Mouse (Mus musculus) heart, postnatal 0 days (tissue): Measurements from ENCODE around the gene Glmp.

Source experiments
- CTCF ChIP-seq: IDR thresholded peaks from 2 replicates; pipeline ENCODE4 v1.5.1; 2016; ENCODE audit warnings: antibody characterized with exemption, control low read depth, low read depth
- EP300 ChIP-seq: IDR thresholded peaks from 2 replicates; pipeline ENCODE4 v1.6.1; 2016; ENCODE audit warnings: antibody characterized with exemption, low read depth

DNA sequence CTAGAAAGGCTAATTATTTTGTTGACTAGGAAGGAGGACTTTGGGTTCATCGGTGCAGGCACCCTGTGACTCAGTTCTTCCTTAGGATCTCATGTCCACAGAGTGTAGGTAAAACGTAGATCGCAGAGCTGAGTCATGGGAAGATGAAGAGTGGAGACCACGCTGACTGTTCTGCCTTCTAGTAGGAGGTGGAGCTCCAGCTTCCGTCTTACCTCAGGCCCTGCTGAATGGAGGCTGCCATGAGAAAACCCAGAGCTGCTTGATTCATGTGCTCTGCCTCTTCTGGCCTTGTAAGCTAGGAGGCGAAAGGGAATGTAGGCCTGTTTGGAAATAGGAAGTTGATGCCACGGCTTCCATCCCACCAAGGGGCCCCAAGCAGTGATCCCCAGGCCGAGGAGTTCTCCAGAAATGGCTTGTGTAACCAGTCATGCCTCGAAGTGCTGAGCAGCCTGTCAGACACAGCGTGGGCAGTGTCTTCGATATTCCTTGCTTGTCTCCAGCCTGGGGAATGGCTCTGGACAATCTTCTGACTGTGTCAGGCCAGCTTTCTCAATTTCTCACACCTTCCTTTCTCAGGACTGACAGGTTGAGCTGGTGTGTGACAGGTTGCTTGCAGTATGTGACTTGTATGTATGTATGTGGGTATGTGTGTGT, 12.7 kb downstream of the Glmp start:
- TF ChIP-seq CTCF: no peak
- TF ChIP-seq EP300: no peak
